Mouse (Mus musculus): ENCODE measurements around the gene Gm9945.

The Gm9945 gene

DNA sequence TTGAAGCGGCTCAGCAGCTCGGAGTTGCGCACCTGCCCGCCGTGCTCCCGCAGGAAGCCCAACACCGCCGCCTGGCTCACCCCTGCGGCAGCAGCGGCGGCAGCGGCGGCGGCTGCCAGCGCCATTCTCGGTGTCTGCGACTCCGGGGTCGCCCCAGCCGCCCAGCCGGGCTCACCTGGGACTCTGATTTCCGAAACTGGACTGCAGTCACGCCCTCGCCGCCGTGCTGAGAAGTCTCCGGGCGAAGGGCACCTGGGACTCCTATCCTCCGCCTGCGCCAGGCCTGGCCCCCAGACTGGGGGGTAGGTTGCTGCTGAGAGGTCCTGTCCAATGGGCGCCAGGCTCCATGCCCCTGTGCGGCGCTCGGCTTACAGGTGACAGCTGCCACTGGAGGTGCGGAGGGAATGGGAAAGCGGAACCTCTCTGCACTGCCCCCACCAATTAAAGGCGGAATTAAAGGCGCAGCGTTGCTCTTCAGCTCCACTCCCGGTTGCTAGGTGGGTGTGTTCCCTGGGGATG is at the start of gene Gm9945, which contains the start of gene Sowaha:
Gm9945 (plus strand) TSS at position 384 of the 519 bp plus-strand sequence.
Sowaha (minus strand) TSS at position 492 of the 519 bp plus-strand sequence.
- DNase-seq (ENCODE audit: low read depth) = no peak

DNA sequence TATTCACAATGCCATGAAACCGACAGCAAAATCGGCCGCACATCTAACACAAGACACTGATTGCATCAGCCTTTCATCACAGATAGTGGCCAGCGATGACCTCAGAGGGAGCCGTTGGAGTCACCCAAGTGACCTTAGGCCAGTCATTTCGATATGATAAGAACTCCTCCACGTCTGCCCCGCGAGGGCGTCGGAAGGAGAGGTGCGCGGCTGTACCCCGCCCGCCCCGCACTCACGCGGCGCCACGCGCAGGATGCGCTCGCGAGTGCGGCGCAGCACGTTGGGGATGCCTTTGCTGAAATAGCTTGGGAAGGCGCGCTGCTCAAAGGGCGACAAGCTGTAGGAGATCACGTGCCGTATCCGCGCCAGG is 49.7 kb upstream of the Gm9945 start:
- no peak for DNase-seq (ENCODE audit: low read depth)

DNA sequence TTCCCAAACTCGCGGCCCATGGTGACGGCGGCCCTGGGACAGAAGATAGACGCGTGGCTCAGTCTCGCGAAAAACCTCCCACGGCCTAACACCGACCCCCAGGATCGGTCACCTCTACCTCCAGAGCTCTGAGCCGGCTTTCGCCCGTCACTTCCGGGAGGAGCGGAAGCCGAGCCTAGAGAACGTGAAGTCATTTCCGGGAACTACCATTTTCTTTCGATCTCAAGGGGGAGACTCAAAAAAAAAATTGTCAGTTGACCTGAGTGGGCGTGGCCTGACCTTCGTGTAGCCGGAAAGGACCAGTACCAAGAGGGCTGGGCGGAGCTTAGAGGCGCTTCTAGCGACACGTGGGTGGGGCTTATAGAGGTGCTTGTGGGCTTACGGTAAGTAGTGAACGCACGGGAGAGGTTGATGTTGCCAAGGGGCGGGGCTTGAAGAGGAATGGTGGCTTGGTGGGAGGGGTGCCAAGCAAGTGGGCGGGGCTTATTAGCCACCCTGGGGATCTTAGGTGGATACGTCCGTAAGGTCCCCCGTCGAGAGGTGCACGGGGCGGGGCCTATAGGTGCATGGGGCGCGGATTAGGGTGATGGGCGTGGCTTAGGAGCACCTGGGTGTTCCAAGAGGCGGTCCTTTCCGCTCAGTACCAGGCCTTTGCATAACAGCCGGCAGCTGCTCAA is 49.2 kb upstream of the Gm9945 start, which contains the start of the genes Uqcrq and Gdf9:
Uqcrq (minus strand) TSS at position 162 of the 677 bp plus-strand sequence.
Gdf9 (plus strand) TSS at position 354 of the 677 bp plus-strand sequence.
- DNase-seq (ENCODE audit: low read depth) = peak; percentile 99

DNA sequence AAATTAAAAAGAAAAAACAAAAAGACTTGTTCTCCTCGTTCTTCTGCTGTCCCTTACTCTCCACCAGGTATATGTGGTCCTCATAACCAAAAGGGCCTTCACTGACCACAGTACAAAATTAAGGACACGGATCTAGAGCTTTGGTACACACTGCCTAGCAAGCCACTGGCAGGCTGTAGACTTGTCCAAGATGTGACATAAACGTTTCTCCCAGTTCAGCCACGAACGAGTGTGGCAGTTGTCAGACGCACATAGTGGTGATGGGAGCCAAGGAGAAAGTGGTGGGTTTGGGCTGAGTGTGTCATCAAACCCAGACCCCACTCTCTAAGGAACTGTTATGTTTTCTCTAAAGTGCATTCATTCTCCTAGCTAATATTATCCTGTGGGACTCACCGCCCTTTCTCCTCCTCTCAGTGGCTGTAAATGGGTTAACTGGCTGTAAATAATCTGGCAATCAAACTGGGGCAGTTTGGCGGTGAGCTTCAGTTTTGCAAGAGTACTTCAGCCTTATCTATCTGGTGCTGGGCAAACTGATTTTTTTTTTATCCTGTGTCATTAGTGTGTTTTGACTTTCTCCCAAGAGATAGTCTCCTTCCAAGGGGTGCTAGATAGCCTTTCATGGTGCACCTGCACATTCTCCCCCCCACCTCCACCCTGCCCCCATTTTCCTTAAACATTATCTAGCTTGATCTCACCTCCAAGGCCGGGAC is 48.5 kb upstream of the Gm9945 start:
- peak; percentile 62 for DNase-seq (ENCODE audit: low read depth)

DNA sequence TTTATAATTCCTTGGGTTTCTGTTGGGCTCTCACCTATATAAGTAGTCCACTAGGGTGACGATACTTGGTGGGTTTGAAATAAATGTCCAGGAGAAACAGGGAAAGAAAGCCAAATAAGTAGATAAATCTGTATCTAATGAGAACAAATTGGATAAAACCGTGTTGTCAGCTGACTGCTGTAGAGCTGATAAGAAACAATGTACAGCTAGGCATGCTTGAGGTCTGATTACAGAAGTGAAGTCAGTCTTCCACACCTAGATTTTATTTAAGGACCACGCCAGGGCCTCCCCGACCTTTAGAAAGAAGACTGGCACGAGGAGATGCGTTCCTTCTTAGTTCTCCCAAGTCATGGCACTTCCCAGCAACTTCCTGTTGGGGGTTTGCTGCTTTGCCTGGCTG is 46.9 kb upstream of the Gm9945 start:
- no peak for DNase-seq (ENCODE audit: low read depth)

DNA sequence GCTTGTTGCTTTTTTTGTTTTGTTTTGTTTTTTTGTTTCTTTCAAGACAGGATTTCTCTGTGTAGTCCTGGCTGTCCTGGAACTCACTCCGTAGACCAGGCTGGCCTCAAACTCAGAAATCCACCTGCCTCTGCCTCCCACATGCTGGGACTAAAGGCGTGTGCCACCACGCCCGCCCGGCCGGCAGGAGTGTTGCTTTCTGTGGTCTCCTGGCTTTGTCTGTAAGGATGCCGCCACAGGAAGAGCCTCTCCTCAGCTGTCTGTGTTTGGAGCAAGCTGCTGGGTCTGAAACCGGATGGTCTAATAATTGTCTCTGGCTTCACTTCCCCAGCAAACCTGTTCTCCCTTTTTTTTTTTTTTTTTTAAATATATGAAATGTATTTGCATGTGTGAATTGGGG is 44.5 kb upstream of the Gm9945 start:
- no peak for DNase-seq (ENCODE audit: low read depth)

DNA sequence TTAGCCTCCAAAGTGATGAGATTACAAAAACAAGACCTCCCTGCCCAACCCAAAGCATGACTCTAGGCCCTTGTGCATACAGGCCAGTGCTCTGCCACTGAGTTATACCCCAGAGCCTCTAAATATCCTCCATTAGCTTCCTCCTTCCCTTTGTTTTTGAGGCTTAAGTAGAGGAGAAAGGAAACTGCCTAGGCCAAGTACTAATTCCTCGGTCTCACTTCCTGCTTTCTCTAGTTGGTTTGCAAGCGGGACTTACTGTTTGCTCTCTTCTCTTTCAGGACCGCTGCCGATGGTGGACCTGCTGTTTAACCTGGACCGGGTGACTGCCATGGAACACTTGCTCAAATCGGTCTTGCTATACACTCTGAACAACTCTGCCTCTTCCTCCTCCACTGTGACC is 43.6 kb upstream of the Gm9945 start:
- DNase-seq (ENCODE audit: low read depth) = no peak

DNA sequence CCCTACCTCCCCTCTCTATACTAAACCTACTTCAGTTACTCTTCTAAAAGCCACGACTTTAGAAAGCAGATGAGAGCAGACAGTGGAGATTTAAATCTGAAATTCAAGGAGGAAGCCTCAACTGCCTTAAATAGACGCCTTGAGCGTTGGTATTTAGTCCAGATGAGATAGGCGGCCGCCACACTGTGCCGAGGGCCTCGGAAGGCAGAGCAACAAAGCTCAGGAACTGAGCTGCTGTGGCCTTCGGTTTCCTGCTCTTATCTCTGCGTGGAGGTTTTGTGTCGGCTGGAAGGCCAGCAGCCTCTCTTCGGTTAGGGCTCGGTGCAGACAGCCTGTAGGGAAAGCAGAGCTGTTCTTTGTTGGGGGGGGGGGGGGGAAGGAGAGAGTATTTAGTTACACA is 38.0 kb upstream of the Gm9945 start:
- no peak for DNase-seq (ENCODE audit: low read depth)

DNA sequence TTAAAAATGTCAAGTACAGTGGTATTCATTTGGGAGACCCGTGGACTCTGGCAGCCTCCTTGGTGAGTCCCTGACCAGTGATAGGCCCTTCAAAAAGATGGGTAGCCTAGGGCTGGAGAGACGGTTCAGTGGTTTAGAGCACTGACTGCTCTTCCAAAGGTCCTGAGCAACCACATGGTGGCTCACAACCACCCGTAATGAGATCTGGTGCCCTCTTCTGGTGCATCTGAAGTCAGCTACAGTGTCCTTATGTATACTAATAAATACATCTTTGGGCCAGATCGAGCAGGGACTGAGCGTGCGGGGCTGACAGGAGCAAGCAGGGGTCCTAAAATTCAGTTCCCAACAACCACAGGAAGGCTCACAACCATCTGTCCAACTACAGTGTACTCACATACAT is 36.1 kb upstream of the Gm9945 start:
- DNase-seq (ENCODE audit: low read depth) = peak; percentile 43

DNA sequence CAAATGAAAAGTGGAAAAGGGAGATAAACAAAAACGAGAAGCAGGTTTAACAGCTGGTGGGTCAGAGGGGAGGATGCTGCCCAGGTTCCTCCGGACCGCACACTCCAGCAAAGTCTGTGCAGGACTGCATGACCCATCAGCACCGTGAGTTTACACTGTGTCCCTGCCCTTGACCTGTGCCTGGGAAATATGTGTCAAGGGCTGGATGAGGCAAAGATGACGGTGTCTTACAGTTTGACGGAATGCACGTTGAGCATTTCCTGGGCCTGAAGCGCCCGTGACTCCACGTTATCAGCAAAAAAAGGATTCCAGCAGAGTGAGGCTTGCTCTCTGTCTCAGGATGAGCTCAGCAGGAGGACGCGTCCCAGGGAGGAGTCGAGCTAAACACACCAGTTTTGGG is 34.4 kb upstream of the Gm9945 start:
- no peak for DNase-seq (ENCODE audit: low read depth)

DNA sequence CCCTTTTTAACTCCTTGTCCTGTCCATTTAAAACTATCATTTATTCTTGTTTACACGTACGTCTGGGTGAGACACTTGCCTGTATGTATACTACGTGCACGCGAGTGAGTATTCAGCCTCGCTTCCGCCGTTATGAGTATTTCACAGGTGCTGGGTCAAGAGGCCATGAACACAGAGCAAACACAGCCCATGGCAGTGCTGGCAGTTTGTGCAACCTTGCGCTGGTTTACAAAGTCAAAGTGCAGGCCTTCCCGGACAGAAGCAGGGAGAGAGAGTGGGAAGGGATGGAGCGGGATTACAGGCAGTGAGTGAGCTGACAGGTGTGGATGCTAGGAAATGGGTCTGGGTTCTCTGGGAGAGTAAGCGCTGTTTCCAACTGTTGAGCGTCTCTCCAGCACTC is 33.8 kb upstream of the Gm9945 start:
- DNase-seq (ENCODE audit: low read depth) = no peak

DNA sequence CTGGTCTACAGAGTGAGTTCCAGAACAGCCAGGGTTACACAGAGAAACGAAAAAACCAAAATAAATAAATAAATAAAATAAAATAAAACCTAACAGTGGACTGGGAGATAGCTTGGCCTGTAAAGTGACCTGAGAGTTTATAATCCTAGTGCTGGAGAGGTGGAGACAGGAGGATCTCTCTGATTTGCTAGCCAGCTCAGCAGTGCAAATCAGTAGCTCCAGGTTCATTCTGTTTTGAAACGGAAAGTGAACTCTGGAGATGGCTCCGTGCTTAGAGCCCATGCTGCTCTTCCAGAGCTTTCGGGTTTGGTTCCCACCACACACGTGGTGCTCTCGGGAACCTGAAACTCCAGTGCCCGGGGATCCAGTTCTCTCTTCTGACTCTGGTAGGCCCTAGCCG is 32.0 kb upstream of the Gm9945 start:
- DNase-seq (ENCODE audit: low read depth) = no peak

DNA sequence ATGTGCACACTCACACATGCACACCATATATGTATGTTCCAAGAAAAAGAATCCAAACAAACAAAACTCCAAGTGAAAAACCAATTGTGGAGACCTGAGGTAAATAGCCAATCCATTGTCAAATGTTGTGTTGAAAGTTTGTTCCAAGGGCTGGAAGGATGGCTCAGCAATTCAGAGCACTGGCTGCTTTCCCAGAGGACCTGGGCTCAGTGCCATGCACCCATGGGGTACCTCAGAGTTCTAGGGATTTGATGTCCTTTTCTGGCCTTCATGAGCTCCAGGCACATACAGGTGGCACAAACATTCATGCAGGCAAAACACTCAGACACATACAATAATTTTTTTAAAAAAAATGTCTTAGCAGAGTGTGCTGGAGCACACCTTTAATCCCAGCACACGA is 31.4 kb upstream of the Gm9945 start:
- peak; percentile 46 for DNase-seq (ENCODE audit: low read depth)

DNA sequence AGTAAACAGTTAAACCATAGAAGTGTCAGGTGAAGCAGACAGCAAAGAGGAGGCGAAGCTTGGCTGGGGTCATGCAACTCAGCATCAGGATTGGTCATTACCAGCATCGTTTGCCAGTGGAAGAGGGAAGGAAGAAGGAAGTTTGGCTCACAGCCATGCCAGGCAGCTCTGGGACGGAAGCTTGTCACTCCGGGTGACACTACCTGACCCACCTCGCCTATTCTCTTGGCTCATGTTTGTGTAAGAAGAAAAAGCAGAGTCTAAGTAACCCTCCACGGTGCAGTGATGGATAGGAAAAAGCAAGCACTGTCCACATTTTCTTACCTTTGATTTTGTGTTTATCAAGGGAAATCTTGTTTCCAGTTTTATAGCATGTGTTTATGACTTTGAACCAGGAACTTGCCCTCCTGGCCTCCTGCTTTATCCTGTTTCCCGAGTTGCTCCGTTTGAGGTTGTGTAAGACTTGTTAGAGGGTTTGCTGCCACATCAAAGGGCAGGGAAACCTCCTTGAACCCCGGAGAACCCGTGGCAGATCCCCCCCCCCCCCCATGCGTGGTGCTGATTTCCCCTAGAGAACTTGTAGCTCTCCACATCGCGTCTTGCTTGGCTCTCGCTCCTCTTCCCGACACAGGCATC is 29.8 kb upstream of the Gm9945 start:
- DNase-seq (ENCODE audit: low read depth) = no peak

DNA sequence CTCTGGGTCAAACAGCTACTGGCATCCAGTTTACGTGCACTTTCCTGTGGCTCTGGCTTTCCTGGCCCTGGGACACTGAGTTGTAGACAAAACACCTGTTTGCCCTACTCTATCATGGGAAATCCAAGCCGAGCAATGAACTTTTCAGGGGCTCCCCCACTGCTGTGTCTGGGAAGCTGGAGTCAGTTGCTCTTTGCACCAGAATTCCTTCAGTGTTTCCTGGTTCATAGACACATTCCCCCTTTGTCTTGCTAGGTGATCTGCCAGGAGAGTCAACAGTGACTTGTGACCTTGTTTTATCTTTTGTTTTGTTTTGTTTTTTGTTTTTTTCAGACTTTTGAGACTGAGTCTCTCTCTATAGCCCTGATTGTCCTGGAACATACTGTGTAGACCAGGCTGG is 28.6 kb upstream of the Gm9945 start:
- DNase-seq (ENCODE audit: low read depth) = no peak

DNA sequence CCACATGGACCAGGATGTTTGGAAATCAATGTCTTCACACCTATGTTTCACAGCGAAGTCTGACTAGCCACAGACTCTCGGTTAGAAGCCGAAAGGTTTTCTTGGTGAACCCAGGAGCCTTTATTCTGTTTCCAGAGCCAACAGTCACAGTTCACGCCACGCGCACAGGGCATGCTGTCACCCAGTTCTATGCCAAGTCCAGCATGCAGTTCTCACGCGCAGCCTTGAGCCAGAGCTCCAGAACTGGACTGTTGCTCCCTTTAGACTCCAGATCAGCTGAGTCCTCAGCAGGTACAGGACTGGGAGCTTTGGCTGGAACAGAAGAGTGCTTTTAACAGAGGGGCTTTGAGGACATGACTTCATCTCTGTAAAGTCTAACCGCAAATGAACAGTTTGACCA is 27.6 kb upstream of the Gm9945 start:
- no peak for DNase-seq (ENCODE audit: low read depth)

DNA sequence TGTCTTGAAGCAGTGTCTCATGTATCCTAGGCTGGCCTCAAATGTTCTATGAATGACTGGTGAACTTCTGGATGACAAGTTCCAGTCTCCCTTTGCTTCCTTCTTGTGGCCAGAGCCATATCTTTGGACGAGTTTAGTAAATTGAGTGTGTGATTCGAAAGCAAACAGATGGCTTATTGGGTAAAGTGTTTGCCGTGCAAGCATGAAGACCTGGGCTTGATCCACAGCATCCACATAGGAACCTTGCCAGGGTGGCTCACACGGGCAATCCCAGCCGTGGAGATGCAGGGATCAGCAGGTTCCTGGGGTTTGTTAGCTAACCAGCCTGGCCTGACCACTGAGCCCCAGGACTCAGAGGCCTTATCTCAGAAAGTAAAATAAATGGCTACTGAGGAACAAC is 26.9 kb upstream of the Gm9945 start:
- DNase-seq (ENCODE audit: low read depth) = no peak

DNA sequence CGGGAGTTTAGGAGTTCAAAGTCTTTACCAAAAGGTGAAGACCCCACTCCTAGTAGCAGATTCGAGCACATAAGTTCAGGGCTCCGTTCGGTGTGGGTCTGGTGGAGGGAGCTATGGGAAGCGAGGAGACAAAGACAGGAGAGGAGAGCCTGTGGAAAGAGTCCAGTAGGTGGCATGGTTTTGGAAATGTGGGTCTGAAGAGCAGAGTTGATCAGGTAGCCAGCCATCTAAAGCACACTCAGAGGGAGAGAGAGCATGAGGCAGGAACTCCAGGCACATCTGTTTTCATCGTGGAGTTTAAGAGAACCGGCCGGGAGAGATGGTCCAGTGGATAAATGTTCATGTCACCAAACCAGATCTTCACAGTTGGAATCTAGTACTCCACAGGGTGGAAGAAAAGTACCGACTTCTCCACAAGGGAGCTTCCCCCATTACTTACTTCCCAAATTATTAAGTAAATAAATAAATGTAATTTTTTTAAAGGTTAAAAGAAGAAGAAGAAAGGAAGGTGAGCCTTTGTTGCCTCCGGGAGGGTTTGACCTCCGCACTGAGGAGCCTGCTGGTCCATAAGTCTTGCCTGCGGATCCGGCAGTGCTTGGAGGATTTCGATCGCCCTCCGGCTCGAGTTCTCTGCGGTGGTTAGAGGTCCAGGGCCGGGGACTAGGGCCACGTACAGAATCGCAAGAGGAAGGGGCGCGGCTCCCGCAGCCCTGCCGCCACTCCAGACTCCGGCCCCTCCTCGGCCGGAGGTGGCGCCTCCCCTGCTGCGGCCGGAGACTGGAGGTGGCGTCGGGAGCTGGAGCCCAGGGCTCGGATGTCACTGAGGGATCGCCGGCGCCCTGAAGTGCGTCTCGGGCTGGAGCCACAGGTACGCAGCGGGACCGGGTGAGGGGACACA is 23.2 kb upstream of the Gm9945 start, which contains the start of the genes Gm10447 and Shroom1:
Gm10447 (minus strand) TSS at position 637 of the 898 bp plus-strand sequence.
Shroom1 (plus strand) TSS at position 732 of the 898 bp plus-strand sequence.
- peak; percentile 75 for DNase-seq (ENCODE audit: low read depth)

DNA sequence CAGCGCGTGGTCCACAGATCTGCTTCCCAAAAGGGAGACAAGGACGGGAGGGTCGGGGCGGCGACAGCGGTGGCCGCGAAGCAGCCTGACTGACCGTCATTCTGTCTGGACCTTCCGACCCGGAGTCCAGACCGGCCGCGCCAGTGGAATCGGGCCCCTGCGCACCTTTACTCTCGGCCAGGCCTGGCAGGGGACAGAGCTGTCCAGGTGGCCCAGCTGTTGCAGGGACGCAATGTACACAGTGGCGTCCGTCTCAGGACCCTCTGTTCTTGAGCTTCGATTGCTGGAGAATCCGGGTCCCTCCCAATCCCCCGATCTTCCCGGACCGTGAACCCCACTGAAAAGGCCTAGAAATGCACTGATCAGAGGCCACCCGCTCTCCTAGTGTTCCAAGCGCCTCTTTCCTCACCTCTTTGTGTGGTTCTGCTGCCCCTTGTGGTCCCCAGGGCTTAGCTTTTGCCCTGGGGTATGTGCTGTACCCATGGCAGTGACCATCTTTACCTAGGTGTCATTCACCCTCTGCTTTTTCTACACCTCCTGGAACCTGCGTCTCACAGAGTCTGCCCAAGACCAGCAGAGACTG is 22.5 kb upstream of the Gm9945 start:
- DNase-seq (ENCODE audit: low read depth) = peak; percentile 37

DNA sequence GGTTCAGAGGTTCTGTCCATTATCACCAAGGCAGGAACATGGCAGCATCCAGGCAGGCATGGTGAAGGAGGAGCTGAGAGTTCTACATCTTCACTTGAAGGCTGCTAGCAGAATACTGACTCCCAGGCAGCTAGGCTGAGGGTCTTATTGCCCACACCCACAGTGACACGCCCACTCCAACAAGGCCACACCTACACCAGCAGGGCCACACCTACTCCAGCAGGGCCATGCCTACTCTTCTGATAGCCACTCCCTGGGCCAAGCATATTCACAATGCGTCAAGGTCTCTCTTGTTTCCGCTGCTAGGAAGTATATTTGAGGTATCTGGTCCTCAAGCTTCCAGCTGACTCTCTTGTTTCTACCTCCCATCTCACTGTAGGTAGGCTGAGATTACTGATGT is 21.0 kb upstream of the Gm9945 start:
- DNase-seq (ENCODE audit: low read depth) = no peak

DNA sequence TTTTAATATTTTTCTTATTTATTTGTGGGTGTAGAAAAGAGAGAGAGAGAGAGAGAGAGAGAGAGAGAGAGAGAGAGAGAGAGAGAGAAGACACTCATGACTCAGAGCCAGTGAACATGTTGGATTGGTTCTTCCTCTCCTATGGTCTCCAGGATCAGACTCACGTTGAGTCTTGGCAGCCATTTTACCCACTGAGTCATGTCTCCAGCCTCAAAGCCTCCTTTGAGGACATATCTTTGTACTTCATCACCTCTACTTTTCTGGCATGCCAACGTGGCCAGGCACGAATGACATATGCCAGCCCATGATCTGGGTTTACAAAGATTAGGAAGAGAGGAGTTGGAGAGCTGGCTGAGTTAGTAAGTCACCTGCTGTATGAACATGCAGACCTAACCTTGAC is 19.8 kb upstream of the Gm9945 start:
- peak; percentile 78 for DNase-seq (ENCODE audit: low read depth)
